Mouse (Mus musculus) cerebellum, postnatal 4 days (tissue): ENCODE results near the gene Trpv5.

ENCODE experiments used
- DNase-seq, 2 experiments: peaks; one replicate each; pipeline ENCODE4 v3.0.0; 2022; ENCODE audit warnings: low spot score in 2 of 2, mixed read lengths in 1 of 2

The Trpv5 gene

GRCm38 (mm10) chr6:41680669-41681068 lies at the start of gene Trpv5:
Gene Trpv5, minus strand, starts transcription at chr6:41680769.
- DNase-seq = no peak

- DNase-seq = no peak
Measured at GRCm38 (mm10) chr6:41727989-41728609, 47.5 kb upstream of the Trpv5 start.

GRCm38 (mm10) chr6:41721430-41721829 lies 40.9 kb upstream of the Trpv5 start:
- DNase-seq = no peak

GRCm38 (mm10) chr6:41710281-41710680 lies 29.7 kb upstream of the Trpv5 start:
- DNase-seq = no peak

GRCm38 (mm10) chr6:41706275-41706674 lies 25.7 kb upstream of the Trpv5 start:
- no peak for DNase-seq

- no peak for DNase-seq
Measured at GRCm38 (mm10) chr6:41704123-41704522, 23.6 kb upstream of the Trpv5 start, which contains the start of gene Kel. Gene Kel, minus strand, starts transcription at chr6:41704339.

- no peak for DNase-seq
Measured at GRCm38 (mm10) chr6:41702928-41703327, 22.4 kb upstream of the Trpv5 start.

GRCm38 (mm10) chr6:41701245-41701644 lies 20.7 kb upstream of the Trpv5 start:
- no peak for DNase-seq

- DNase-seq = no peak
Measured at GRCm38 (mm10) chr6:41694407-41694806, 13.8 kb upstream of the Trpv5 start.

- no peak for DNase-seq
Measured at GRCm38 (mm10) chr6:41692200-41692599, 11.6 kb upstream of the Trpv5 start.

- DNase-seq = no peak
Measured at GRCm38 (mm10) chr6:41685596-41685995, 5.0 kb upstream of the Trpv5 start.

GRCm38 (mm10) chr6:41684911-41685310 lies 4.3 kb upstream of the Trpv5 start:
- no peak for DNase-seq

GRCm38 (mm10) chr6:41684131-41684530 lies 3.6 kb upstream of the Trpv5 start, which contains the start of gene Llcfc1:
Gene Llcfc1, plus strand, starts transcription at chr6:41684431.
- no peak for DNase-seq

GRCm38 (mm10) chr6:41681656-41682055 lies 1.1 kb upstream of the Trpv5 start:
- no peak for DNase-seq

GRCm38 (mm10) chr6:41676530-41676929 lies 4.0 kb downstream of the Trpv5 start:
- no peak for DNase-seq

GRCm38 (mm10) chr6:41662320-41662719 lies 18.2 kb downstream of the Trpv5 start:
- DNase-seq = no peak

- no peak for DNase-seq
Measured at GRCm38 (mm10) chr6:41658487-41658886, 22.1 kb downstream of the Trpv5 start.

- DNase-seq = no peak
Measured at GRCm38 (mm10) chr6:41654648-41655047, 25.9 kb downstream of the Trpv5 start.

GRCm38 (mm10) chr6:41653173-41653572 lies 27.4 kb downstream of the Trpv5 start:
- DNase-seq = no peak

- DNase-seq = no peak
Measured at GRCm38 (mm10) chr6:41646672-41647071, 33.9 kb downstream of the Trpv5 start.

- no peak for DNase-seq
Measured at GRCm38 (mm10) chr6:41646220-41646619, 34.3 kb downstream of the Trpv5 start.

GRCm38 (mm10) chr6:41643227-41643626 lies 37.3 kb downstream of the Trpv5 start:
- DNase-seq = no peak

GRCm38 (mm10) chr6:41642765-41643164 lies 37.8 kb downstream of the Trpv5 start:
- no peak for DNase-seq
